Mouse (Mus musculus) adrenal gland, adult 18-20 months (tissue): ENCODE measurements around the gene Cfap299. TPM values are rescaled to one million over a fixed set of nuclear protein-coding genes. Genes with fewer than 3 reads are reported as not detected.

ENCODE experiments used
- DNase-seq, 2 experiments: peaks; one replicate each; pipeline ENCODE4 v3.0.0; 2021 to 2022; ENCODE audit warnings: low spot score in 2 of 2
- microRNA-seq, 2 experiments: library from miRNA; unstranded; fragments of <30 nt; microRNA quantifications; one replicate each; pipeline ENCODE4 v1.2.0; 2021; ENCODE audit warnings: borderline number of aligned reads in 2 of 2
- total RNA-seq, 2 experiments: library from RNA; stranded (reverse); gene quantifications; 1 replicate in 1 of 2; 2 replicates in 1 of 2; pipeline ENCODE4 v1.2.3; 2021

Cfap299 gene
- total RNA-seq, 2 experiments from 2014 or later = not detected

DNA sequence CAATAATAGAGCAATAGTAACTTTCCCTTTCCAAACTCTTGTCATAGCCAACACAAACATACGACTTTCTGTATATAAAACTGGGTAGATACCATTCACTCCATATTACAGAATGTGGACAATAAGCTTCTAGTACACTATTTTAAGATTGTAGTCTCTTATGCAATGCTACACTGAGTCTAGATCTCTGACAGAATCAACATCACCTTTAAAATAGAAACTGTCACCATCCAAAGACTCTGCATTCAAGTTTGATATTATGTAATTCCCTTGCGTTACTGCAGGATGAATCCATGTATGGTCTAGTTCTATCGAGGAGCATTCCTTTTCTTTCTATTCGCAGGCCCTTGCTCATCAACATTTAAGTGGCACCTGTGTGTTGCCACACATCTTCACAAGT is 477.4 kb downstream of the Cfap299 start:
- DNase-seq = no peak

GRCm38 (mm10) chr5:98807022-98807421 is 477.9 kb downstream of the Cfap299 start:
- DNase-seq = no peak

DNA sequence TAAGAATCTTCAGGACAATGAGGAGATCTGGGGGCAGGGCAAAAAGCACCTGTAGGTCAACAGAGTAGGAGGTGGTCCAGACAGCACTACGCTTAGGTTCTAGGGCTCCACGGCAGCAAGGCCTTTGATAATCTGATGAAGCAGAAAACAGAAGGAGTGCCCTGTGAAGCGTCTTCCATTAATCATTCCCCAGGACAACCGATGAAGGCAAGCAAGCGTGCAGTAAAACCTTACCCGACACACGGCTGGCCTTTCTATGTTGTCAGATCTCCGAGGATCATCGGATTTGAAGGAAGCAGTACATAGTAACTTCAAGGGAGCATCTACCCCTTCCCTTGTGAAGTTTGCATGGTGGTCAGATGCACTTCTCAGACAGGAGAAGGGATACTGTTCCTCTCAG is 478.8 kb downstream of the Cfap299 start:
- no peak for DNase-seq

- DNase-seq = no peak
Observed at GRCm38 (mm10) chr5:98812380-98812779, 483.3 kb downstream of the Cfap299 start.

DNA sequence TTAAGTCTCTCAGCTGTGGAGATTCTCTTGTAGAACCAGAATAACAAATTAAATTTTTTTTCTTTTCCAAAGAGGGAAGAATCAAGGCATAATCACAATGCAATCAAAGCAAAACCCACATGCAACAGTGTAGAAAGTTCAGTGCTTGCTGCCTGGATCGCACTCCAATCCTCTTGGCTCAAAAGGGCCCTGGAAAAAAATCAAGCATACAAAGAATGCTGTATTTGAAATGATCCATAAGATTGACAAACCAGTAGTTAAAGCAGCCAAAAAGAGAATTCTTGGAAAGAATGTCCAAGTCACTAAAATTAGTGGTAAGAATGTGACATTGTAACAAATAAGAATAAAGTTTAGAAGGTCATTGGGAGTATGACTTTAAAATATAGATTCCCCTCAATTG is 486.2 kb downstream of the Cfap299 start:
- no peak for DNase-seq

DNA sequence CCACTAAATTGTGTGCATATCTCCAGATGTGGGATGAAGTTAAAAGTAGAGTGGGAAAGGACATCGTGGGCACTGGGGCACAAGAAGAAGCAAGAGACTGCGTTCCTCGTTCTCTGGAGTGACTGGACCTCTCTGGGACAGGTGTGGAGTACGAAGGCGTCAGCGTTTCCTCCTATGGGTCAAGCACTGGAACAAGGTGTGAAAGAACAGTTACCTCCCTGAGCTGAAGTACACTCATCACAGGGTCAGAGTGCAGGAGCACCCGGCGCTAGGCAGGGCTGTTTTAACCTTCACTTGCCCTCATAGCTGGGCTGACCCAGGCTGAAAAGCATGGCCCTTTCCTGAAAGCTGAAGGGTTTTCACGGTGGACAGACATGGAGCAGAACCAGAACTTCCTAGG is 504.7 kb downstream of the Cfap299 start:
- DNase-seq = no peak

- DNase-seq = no peak
Observed at GRCm38 (mm10) chr5:98834300-98834699, 505.2 kb downstream of the Cfap299 start.

DNA sequence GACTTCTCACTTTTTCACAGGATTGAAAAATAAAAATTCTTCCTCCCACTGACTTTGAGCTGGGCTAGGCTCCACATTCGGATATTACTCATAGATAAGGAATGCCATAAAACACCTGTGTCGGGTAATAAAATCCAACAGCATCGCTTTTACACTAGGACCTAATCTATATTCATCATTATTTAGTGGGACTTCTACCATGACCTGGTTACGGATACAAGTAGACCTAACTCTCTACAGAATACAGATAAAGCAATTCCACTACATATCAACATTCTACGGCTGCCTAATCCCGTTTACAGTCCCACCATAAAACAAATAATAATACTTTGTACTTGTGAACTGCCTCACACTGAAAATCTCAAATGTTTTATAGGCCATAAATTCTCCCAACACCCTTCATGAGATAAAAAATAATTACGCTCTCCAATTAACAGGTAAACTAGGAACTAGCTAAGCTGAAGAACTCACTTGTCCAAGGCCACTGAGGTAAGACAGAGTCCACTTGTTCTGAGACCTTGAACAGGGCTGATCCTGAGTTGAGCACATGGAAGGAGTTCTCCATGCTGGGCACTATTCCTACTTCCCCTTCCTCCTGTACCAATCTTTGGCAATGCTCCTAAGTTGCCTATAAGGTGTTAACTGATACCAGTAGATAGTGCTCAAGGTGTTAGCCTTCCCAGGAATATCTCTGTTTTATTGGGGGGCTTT is 513.7 kb downstream of the Cfap299 start:
- DNase-seq = no peak

DNA sequence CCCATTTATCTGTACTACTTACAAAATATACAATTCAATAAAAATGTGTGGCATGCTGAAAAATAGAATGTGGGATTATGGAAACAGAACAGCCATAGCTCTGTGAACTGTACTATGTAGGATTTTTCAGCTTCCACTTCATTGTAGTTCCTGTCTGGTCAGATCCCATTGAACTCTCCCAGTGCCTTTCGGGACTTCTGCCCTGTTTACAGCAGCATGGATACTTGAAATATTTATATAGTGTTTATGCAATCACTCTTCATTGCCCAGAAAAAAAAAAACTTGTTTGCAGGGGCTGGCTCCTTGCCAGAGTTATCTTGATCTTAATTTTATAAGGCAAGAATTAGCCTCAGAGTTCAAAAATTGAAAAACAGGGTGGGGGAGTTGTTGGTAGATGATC is 515.6 kb downstream of the Cfap299 start:
- no peak for DNase-seq

Small RNAs within 50 kb of the gene (microRNA-seq; reads per million reads assigned to microRNA genes)
- 0 to 0.47 reads per million in 2 experiments for gene Mir703

Other genes with a start within 250 kb of the Cfap299 start
- gene Prdm8, start 162.1 kb upstream of the Cfap299 start, total RNA-seq = under 1 TPM; 0.10 to 0.16 TPM
- gene Fgf5, start 75.1 kb upstream of the Cfap299 start, total RNA-seq = not detected
- not detected for gene Gm11111, start 223.4 kb downstream of the Cfap299 start, total RNA-seq